Mouse (Mus musculus) stomach, postnatal 0 days (tissue): ENCODE measurements around the gene Kifc5b.

Experiments used
- CTCF ChIP-seq: IDR thresholded peaks from 2 replicates; pipeline ENCODE4 v1.5.1; 2016; ENCODE audit warnings: antibody characterized with exemption, low read depth, mild to moderate bottlenecking, moderate library complexity
- EP300 ChIP-seq: optimal IDR thresholded peaks from 2 replicates; pipeline ENCODE3; 2016; ENCODE audit warnings: antibody characterized with exemption

- TF ChIP-seq CTCF = no peak
- TF ChIP-seq EP300 = no peak
Measured at GRCm38 (mm10) chr17:26872870-26873269, 44.0 kb upstream of the Kifc5b start.
